Mouse (Mus musculus) neural tube, embryonic 13.5 days (tissue): Measurements from ENCODE around the gene Cd320. TPM values are rescaled to one million over a fixed set of nuclear protein-coding genes. Genes with fewer than 3 reads are reported as not detected.

Experiments used
- ATAC-seq: fragments of 200-750 bp; cut with Nextera tagmentation; 2 replicates; pipeline ENCODE4 v1.8.0; 2017; ENCODE audit warnings: low read depth, mild to moderate bottlenecking, moderate TSS enrichment, moderate library complexity
- H3K27ac ChIP-seq: fragments of 300-500 bp; sonication (generic); replicated peaks from 2 replicates; pipeline ENCODE4 v1.5.1; 2015; ENCODE audit warnings: moderate library complexity, mild to moderate bottlenecking, inconsistent platforms
- H3K27me3 ChIP-seq: fragments of 300-500 bp; sonication (generic); 2 replicates; pipeline ENCODE4 v1.6.1; 2015; ENCODE audit warnings: mild to moderate bottlenecking, inconsistent platforms
- H3K36me3 ChIP-seq: fragments of 300-500 bp; sonication (generic); 2 replicates; pipeline ENCODE4 v1.6.1; 2015; ENCODE audit warnings: mild to moderate bottlenecking, inconsistent platforms
- H3K4me1 ChIP-seq: fragments of 300-500 bp; sonication (generic); replicated peaks from 2 replicates; pipeline ENCODE4 v1.6.1; 2015; ENCODE audit warnings: inconsistent platforms
- H3K4me2 ChIP-seq: fragments of 300-500 bp; sonication (generic); 2 replicates; pipeline ENCODE4 v1.6.1; 2015; ENCODE audit warnings: inconsistent platforms, mild to moderate bottlenecking, moderate library complexity
- H3K4me3 ChIP-seq: fragments of 300-500 bp; sonication (generic); 2 replicates; pipeline ENCODE4 v1.5.1; 2015; ENCODE audit warnings: mild to moderate bottlenecking, inconsistent platforms
- H3K9ac ChIP-seq: fragments of 300-500 bp; sonication (generic); 2 replicates; pipeline ENCODE4 v1.6.1; 2015; ENCODE audit warnings: moderate library complexity, mild to moderate bottlenecking, inconsistent platforms
- H3K9me3 ChIP-seq: fragments of 300-500 bp; sonication (generic); 2 replicates; pipeline ENCODE4 v1.6.1; 2016; ENCODE audit warnings: inconsistent platforms
- WGBS: fragments of 180-500 bp; shearing (Covaris S2); methylation state at CpG from one replicate; pipeline ENCODE4 v1.1.7; 2015; 5-methylcytosine and 5-hydroxymethylcytosine counted together
- polyA plus RNA-seq: library from polyadenylated mRNA; unstranded; fragments of >200 nt; fragmentation: Nextera tagmentation; extraction: Ambion mirVana; gene quantifications from 2 replicates; pipeline ENCODE4 v1.2.1, GENCODE M21; 2015

Gene Cd320
- 52.7 and 57.4 TPM in 2 replicates for polyA plus RNA-seq

DNA sequence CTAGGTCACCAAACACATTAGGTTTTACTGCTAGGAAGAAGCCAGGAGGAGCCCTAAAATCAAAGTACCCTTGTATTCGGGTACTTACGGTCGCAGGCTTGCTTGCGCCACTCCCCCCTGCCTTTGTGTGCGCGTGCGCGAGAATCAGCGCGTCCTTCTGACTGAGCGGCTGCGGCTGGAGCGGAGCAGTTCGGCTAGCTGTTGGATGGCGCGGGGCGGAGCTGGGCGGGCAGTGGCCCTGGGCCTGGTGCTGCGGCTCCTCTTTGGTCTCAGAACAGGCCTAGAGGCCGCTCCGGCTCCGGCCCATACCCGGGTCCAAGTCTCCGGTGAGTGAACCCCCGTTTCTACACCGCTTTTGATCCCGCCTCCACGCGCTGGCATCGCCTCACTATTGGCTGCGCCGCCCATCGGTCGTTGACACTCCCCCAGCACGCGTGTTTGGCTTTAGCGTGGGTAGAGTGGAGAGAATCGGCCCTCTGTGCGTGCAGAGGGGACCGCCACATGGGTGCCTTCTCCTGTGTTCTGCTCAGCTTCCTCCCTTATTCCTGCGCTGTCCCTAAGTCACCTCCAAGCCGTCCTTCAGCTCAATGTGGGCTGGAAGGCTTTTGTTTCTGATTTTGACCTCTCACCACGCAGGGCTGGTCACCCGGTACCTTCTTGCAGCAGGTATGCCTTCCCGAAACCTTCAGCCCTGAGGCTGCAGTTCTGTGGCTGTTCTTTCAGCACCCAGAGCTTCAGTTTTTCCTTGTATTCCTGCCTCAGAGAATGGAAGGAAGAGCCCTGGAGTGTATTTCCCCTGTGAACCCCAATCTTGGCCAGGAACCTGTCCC, at the start of gene Cd320:
Gene Cd320, plus strand, starts transcription at position 126 of the 830 bp plus-strand sequence.
- Histone ChIP-seq H3K36me3 (peaks cover 32% of the 10 kb centered on the region), H3K9me3 (no peaks in the 10 kb centered on the region), H3K4me2 (peak within 1 kb of the TSS; percentile 96), H3K9ac (peak within 1 kb of the TSS; percentile 81), H3K4me1 (peaks cover 22% of the 10 kb centered on the region), H3K27me3 (no peaks in the 10 kb centered on the region), H3K27ac (peak within 1 kb of the TSS; percentile 82), H3K4me3 (peak within 1 kb of the TSS; percentile 89)
- WGBS = under 1% methylated on average over 45 of the region's 45 CpGs
- peak; percentile 96 for ATAC-seq

DNA sequence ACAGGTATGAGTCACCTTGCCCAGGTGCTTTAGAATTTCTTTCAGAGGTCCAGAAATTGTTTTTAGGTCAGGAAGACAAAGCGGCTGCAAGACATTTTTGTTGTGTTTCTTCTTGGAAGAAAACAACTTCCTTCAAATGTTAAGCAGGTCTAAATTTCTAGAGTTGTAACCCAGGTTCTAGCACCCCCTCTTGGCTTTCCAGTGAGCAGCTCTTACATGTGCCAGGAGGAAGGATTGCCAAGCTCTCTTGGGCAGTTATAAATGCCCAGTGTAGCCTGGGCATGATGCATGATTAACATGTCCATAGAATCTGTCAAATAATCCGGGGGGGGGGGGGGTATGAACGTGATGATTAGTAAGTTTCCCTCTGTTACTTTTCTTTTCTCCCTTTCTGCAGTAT, 44.6 kb upstream of the Cd320 start:
- Histone ChIP-seq H3K27ac (no peak overlapping the region), H3K4me3 (no peak overlapping the region), H3K9me3 (no peaks in the 10 kb centered on the region), H3K4me1 (no peaks in the 10 kb centered on the region), H3K4me2 (no peak overlapping the region), H3K9ac (no peak overlapping the region), H3K36me3 (no peaks in the 10 kb centered on the region), H3K27me3 (no peaks in the 10 kb centered on the region; the same call in 1 of the 2 replicates)
- ATAC-seq = no peak
- 56% methylated on average over 3 of the region's 3 CpGs for WGBS

DNA sequence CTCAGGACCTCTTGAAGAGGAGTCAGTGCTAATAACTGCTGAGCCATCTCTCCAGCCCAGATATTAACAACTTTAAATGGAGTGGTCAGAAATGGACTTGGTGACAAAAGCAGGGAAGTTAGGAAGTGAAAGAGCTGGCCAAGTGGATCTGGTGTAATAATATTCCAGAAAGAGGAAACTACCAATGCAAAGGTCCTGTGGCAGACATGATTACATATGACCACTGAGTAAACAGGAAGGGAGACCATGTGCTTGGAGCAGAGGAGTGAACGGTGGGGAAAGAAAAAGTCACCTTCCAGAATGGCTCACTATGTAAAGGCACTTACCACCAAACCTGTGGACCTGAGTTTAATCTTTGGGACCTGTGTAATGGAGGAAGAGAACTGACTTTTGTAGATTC, 43.6 kb upstream of the Cd320 start:
- H3K27me3 ChIP-seq = no peaks in the 10 kb centered on the region; the same call in 1 of the 2 replicates
- H3K4me3 ChIP-seq = no peak overlapping the region
- H3K4me1 ChIP-seq = no peaks in the 10 kb centered on the region
- no peak overlapping the region for H3K9ac ChIP-seq
- H3K9me3 ChIP-seq = no peaks in the 10 kb centered on the region
- no peak for ATAC-seq
- 71% methylated on average over 1 of the region's 1 CpGs for WGBS
- H3K36me3 ChIP-seq = no peaks in the 10 kb centered on the region
- no peak overlapping the region for H3K4me2 ChIP-seq
- H3K27ac ChIP-seq = no peak overlapping the region

DNA sequence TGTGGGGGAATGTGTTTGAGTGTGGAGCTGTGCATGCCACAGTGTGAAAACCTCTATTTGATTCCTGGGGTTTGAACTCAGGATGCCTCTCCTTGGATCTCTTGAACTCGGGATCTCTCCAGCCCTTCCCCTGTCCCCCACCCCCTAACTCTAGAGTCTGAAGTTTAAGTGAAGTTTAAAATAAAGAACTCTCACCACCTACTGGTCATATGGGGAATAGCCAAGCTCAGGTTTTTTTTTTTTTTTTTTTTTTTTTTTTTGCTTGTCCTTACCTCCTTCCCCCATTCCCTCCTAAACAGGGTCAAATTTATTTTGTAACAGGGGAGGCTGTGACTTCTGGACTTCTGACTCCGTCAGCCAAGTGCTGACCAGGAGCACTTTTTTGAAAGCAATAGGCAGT, 40.7 kb upstream of the Cd320 start:
- H3K4me2 ChIP-seq = no peak overlapping the region
- H3K9ac ChIP-seq = no peak overlapping the region
- no peaks in the 10 kb centered on the region for H3K27me3 ChIP-seq
- no peak overlapping the region for H3K4me3 ChIP-seq
- H3K4me1 ChIP-seq = no peaks in the 10 kb centered on the region
- 7% methylated on average over 2 of the region's 2 CpGs for WGBS
- H3K27ac ChIP-seq = no peak overlapping the region
- ATAC-seq = no peak
- no peaks in the 10 kb centered on the region for H3K36me3 ChIP-seq
- H3K9me3 ChIP-seq = no peaks in the 10 kb centered on the region

DNA sequence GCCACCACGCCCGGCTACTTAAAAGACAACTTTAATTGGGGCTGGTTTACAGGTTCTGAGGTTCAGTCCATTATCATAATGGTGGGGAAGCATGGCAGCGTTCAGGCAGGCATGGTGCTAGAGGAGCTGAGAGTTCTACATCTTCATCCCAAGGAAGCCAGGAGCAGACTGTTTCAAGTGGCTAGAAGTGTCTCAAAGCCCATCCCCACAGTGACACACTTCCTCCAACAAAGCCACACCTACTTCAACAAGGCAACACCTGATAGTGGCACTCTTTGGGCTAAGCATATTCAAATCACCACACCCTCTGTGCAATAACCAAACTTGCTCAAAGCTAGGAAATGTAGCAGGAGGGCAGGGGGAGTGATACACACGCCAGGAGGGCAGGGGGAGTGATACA, 38.7 kb upstream of the Cd320 start:
- 65% methylated on average over 4 of the region's 4 CpGs for WGBS
- H3K4me2 ChIP-seq = no peak overlapping the region
- no peaks in the 10 kb centered on the region for H3K9me3 ChIP-seq
- no peak overlapping the region for H3K4me3 ChIP-seq
- H3K4me1 ChIP-seq = no peaks in the 10 kb centered on the region
- no peak for ATAC-seq
- peaks cover 3% of the 10 kb centered on the region; the same call in 1 of the 2 replicates for H3K27me3 ChIP-seq
- H3K9ac ChIP-seq = no peak overlapping the region
- H3K27ac ChIP-seq = no peak overlapping the region
- H3K36me3 ChIP-seq = no peaks in the 10 kb centered on the region

DNA sequence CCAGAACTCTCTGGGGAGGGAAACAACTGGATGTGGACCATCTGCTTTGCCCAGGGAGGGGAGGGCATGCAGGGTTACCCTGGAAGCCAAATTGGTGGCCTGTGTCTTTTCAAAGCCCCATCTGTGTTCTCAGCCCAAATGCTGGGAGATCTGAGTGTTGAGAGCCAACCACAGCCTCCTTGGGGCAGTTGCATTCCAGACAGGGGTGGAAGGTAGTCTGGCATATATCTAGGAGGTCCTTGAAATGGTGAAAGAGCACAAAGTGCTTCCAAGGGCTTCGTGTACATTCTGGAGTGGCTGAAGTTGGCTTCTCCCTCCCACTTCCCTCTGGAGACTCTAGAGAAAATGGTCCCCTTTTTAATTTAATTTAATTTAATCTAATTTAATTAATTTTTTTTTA, 38.1 kb upstream of the Cd320 start:
- Histone ChIP-seq H3K9ac (no peak overlapping the region), H3K4me2 (no peak overlapping the region), H3K36me3 (no peaks in the 10 kb centered on the region), H3K27ac (no peak overlapping the region), H3K4me1 (no peaks in the 10 kb centered on the region), H3K9me3 (no peaks in the 10 kb centered on the region), H3K4me3 (no peak overlapping the region), H3K27me3 (peaks cover 3% of the 10 kb centered on the region; the same call in 1 of the 2 replicates)
- WGBS = 59% methylated on average over 1 of the region's 1 CpGs
- ATAC-seq = no peak

DNA sequence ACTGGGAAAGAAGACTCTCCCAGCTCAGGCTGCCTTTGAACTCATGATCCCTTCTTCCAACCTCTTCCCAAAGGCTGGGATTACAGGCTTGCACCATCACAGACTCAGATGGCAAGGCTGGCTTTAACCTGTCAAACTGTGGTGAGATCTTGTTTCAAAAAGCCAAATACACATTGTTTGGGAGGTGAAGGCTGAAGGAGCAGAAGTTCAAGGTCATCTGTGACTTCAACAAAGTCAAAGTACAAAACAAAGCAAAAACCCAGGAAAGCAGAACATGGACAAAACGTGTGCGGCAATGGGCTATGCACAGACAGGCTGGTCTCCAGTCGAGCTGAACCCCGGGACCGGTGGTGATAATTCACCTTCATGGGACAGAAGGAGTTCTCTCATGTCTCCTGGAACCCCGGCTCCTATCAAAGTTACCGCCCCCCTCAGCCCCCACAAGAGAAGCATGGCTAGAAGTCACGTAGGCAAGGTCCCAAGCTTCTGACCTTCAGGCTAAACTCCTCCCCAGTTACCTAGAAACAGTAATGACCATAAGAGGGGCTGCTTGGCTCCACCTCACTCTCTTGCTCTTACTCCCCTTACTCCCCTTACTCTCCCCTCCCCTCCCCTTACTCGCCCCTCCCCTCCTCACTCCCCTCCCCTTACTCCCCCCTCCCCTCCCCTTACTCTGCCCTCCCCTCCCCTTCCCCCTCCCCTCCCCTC, 35.6 kb upstream of the Cd320 start:
- ATAC-seq = no peak
- Histone ChIP-seq H3K4me3 (no peak overlapping the region), H3K9ac (no peak overlapping the region), H3K4me1 (peaks cover 9% of the 10 kb centered on the region), H3K36me3 (no peaks in the 10 kb centered on the region), H3K9me3 (no peaks in the 10 kb centered on the region), H3K4me2 (no peak overlapping the region), H3K27ac (no peak overlapping the region), H3K27me3 (peaks cover 15% of the 10 kb centered on the region)
- 64% methylated on average over 8 of the region's 9 CpGs for WGBS

DNA sequence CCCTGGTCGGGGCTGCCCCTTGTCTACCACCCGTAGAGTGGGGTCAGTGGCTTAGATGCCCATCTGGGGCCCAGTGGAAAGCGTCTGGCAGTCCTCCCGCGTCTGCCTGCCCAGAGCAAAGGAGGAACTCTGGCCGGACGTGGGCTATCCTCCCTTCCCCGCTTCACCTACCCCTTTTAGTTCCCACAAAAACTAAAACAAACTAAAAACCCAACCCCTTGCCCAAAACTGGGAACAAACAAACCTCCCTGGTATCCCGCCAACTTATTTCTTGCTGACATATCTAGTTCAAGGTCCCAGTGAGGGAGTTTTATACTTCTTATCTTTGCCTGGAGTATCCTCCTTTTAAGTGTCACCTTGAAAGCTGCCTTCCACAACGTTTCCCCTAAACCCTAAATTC, 34.7 kb upstream of the Cd320 start:
- H3K4me3 ChIP-seq = no peak overlapping the region
- no peaks in the 10 kb centered on the region for H3K9me3 ChIP-seq
- ATAC-seq = no peak
- WGBS = 42% methylated on average over 10 of the region's 10 CpGs
- no peak overlapping the region for H3K27ac ChIP-seq
- H3K4me2 ChIP-seq = no peak overlapping the region
- H3K27me3 ChIP-seq = peaks cover 15% of the 10 kb centered on the region
- peaks cover 9% of the 10 kb centered on the region for H3K4me1 ChIP-seq
- no peaks in the 10 kb centered on the region for H3K36me3 ChIP-seq
- no peak overlapping the region for H3K9ac ChIP-seq

DNA sequence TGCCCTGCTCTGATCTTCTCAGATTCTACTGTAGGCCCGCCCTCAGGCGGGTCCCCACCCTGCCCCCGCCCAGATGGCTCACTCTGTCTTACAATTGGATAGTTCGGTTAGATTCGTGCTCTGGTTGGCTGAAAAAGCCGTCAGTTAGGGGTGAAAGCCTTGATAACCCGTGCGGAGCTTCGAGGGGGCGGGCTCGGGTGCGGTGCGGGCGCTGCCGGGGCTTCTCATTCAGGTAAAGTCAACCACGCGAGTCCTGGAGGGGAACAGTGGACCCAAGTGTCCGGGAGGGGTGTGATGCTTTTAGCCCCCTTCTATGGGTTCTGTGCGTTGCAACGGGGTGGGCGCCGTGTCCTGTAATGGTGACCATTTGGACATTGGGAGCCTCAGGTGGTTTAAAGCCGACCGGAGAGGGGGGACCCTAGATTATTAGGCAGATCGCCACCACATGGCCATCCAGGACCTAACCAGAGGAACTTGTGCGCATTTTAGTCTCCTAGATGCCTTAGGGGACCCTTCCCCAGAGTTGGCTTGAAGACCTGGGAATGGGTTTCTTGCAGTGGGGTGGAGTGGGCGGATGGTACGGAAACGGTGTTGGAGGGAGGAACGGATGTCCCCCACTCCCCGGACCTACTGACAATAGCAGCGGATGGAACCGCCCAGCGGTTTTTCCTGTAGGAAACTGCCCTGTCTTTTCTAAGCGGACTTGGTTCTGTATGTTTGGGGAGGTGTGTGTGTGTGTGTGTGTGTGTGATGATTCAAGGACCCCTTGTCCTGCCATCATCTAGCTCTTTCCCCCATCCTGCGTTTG, 32.4 kb upstream of the Cd320 start, which contains the start of gene Kank3:
Gene Kank3, plus strand, starts transcription at position 186 of the 808 bp plus-strand sequence.
- peak; percentile 98 for ATAC-seq
- peak within 1 kb of the TSS; percentile 70 for H3K9ac ChIP-seq
- H3K4me3 ChIP-seq = peak within 1 kb of the TSS; percentile 48
- no peaks in the 10 kb centered on the region for H3K36me3 ChIP-seq
- peaks cover 15% of the 10 kb centered on the region for H3K27me3 ChIP-seq
- peak within 1 kb of the TSS; percentile 68 for H3K4me2 ChIP-seq
- WGBS = under 1% methylated on average over 36 of the region's 36 CpGs
- H3K27ac ChIP-seq = no peak within 1 kb of the TSS
- H3K9me3 ChIP-seq = no peaks in the 10 kb centered on the region
- peaks cover 9% of the 10 kb centered on the region for H3K4me1 ChIP-seq

DNA sequence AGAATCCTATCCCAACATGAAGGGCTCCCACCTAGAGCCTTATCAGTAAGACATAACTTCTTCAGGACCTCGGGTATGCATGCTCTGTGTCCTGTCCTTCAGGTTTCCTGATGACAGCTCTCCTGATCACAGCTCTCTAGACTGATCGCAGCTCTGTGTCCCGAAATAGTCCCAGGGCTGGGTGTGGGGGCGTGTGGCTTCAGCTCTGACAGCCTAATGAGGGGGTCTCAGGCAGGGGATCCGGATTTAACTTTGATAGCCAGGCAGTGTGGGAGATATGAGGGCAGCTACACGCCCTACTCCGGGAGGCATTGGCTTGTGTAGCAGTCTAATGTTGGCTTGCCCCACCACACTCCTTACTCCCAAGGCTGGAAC, 31.8 kb upstream of the Cd320 start:
- no peaks in the 10 kb centered on the region for H3K36me3 ChIP-seq
- H3K4me3 ChIP-seq = peak overlapping the region; percentile 48
- no peak overlapping the region for H3K27ac ChIP-seq
- H3K4me1 ChIP-seq = peaks cover 9% of the 10 kb centered on the region
- no peaks in the 10 kb centered on the region for H3K9me3 ChIP-seq
- peak overlapping the region; percentile 68 for H3K4me2 ChIP-seq
- 31% methylated on average over 7 of the region's 7 CpGs for WGBS
- peak overlapping the region; percentile 70; the same call in 1 of the 2 replicates for H3K9ac ChIP-seq
- ATAC-seq = no peak
- H3K27me3 ChIP-seq = peaks cover 15% of the 10 kb centered on the region

DNA sequence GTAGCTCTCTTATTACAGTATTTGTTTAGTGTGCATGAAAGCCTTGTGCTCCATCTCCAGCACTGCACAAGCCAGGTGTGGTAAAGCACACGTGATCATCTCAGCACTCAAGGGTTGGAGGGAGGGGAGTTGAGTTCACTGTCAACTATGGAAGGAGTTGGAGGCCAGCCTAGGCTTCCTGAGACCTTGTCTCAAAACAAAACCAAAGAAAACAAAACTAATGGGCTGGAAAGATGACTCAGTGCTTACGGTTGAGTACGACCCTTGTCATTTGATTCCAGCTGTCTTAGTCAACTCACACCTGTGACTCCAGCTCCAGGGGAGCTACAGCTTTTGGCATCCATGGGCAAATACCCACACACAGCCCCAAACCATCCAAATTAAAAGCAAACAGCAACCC, 30.4 kb upstream of the Cd320 start:
- Histone ChIP-seq H3K4me3 (no peak overlapping the region), H3K4me1 (peaks cover 16% of the 10 kb centered on the region)
- no peak for ATAC-seq

More for the DNA sequence above, 30.4 kb upstream of the Cd320 start:
- no peak overlapping the region for H3K27ac ChIP-seq
- WGBS = 64% methylated on average over 3 of the region's 3 CpGs
- H3K9ac ChIP-seq = peak overlapping the region; percentile 12; the same call in 1 of the 2 replicates
- peak overlapping the region; percentile 68; the same call in 1 of the 2 replicates for H3K4me2 ChIP-seq
- H3K9me3 ChIP-seq = no peaks in the 10 kb centered on the region
- H3K36me3 ChIP-seq = no peaks in the 10 kb centered on the region
- H3K27me3 ChIP-seq = peaks cover 15% of the 10 kb centered on the region
